Mouse (Mus musculus): ENCODE measurements at regions not wholly inside any gene's neighbourhood (a gene's known extent, or its start where the extent isn't known, plus 50 kb on each side); places are given as distances from the start of the nearest gene placed in this dataset.

- no peak for TF ChIP-seq CTCF (IDR thresholded peaks at IDR 0.05; ENCODE audit: low read depth)
- no peak for TF ChIP-seq EP300 (optimal IDR thresholded peaks at IDR 0.05)
Measured at GRCm38 (mm10) chr7:124708771-124709485, 726.3 kb downstream of the Hs3st4 start.
